Mouse (Mus musculus): ENCODE results near the gene Antxr1. TPM values are rescaled to one million over a fixed set of nuclear protein-coding genes. Genes with fewer than 3 reads are reported as not detected.

Antxr1 gene
- polyA plus RNA-seq, 1 experiment from 2014 or later = 0.40 TPM

DNA sequence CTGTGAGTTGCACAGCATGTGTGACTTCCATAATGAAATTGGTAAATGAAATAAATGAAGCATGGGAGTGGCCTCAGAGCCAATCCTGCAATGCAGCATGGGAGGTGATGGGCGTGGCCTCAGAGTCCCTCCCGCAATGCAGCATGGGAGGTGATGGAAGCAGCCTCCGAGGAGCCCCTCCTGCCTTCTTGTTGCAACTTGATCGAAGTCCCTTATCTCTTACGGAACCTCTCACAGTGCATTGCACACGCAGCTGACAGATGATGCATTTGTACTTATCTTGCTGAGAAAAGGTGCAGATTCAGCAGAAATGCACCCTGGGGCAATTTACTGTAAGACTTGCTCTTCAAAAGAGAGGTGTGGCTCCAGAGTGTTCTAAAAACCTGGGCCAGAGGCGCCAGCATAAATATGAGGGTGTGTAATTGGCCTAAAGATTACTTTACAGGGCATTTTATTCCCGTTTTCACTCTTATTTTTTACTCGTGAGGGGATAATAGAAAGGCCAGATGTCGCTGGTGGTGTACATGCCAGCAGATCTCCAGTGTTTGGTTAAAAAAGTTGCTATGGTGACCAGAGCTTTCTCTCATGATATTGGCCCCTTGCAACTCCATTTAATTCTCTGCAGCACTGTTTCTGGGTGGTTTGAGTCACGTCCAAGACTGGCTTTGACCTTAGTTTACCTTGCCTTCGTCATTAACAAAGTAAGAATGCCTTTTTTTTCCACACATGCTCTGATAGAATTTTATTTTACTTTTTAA, 195.6 kb downstream of the Antxr1 start:
- Histone ChIP-seq H3K36me3 (ENCODE audit: inconsistent target) (no peaks in the 10 kb centered on the region), H3K79me2 (ENCODE audit: inconsistent target) (no peaks in the 10 kb centered on the region), H3K27ac (no peak overlapping the region), H3K4me3 (ENCODE audit: inconsistent target) (no peak overlapping the region)
- 92% methylated on average over 12 of the region's 12 CpGs for WGBS (ENCODE audit: missing documents)

DNA sequence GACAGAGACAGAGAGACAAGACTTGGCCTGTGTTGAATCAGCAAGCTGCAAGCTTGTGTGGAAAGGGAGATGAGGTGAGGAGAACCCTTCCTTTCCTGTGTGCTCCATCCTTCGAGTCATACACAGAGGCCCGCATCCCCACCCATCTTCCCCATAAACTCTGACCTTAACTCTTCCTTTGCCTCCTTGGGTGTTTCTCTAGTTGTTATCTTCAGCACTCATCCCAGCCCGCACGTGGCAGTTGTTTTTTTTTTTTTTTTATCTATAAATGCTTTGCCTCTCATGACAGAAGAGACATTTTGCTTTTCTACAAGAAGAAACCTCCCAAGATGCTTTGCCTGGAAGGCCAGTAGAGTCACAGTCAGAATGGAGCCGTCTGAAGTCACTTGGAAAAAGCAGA, 197.1 kb downstream of the Antxr1 start:
- 89% methylated on average over 5 of the region's 5 CpGs for WGBS (ENCODE audit: missing documents)
- no peak overlapping the region for H3K4me3 ChIP-seq (ENCODE audit: inconsistent target)
- no peaks in the 10 kb centered on the region for H3K79me2 ChIP-seq (ENCODE audit: inconsistent target)
- H3K36me3 ChIP-seq (ENCODE audit: inconsistent target) = no peaks in the 10 kb centered on the region
- H3K27ac ChIP-seq = no peak overlapping the region

DNA sequence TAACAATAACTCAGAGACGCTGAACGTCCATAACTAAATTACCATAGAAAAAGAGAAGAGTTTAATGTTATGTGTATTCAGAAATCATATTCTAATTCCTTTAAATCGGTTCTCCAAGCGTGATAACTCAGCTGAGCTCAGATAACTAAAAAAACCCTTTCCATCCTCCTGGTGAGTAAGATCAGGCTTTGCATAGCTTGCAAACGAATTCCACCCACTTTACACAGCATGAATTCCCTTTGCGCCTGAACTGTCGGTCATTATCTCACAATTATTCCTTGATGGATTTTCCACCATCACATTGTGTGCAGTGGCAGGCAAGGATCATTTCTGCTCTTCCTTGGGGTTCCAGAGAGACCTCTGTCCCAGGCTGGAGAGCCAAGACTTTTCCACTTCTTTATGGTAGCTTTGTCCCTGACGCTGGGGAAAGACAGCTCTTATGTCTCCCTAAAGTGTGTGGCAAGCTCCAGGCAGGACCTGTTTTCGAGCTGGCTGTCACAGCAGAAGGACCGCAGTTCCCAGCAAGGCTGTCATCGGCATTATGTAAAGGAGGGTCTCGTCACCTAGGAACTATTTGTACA, 201.6 kb downstream of the Antxr1 start:
- Histone ChIP-seq H3K79me2 (ENCODE audit: inconsistent target) (no peaks in the 10 kb centered on the region), H3K36me3 (ENCODE audit: inconsistent target) (no peaks in the 10 kb centered on the region), H3K27ac (no peak overlapping the region), H3K4me3 (ENCODE audit: inconsistent target) (no peak overlapping the region)
- WGBS (ENCODE audit: missing documents) = 89% methylated on average over 12 of the region's 12 CpGs

DNA sequence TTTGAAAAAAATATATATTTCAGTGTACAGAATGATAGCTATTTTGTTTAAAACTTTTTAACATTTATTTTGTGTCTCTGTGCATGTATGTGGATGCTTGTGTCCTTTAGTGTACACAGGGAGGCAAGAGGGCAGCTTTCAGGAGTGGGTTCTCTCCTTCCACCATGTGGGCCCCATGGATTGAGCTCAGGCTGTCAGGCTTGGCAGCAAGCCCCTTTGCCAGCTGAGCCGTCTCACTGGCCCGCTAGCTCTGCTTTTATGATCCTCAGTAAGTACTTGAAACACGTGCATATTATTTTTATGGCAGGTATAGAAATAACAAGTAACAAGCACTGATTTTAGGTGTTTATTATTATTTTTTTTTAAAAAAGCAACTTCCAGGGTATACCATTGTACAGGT, 202.1 kb downstream of the Antxr1 start:
- H3K36me3 ChIP-seq (ENCODE audit: inconsistent target) = no peaks in the 10 kb centered on the region
- WGBS (ENCODE audit: missing documents) = 97% methylated on average over 3 of the region's 3 CpGs

DNA sequence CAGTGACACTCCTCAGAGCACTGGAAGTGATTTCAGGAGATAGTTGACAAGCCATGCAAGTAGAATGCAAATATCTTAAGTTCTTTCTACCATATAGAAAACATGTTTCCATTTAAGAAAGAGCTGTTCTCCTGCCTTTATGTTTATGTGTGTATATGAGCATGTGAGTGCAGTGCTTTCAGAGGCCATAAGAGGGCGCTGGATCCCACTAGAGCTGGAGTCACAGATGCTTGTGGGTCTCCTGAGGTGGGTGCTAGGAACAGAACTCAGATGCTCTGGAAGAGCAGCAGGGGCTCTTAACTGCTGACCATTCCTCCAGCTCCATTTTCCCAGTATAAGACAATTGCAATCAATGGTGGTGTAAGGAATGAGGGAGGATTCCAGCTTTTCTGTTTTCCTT, 204.5 kb downstream of the Antxr1 start:
- H3K79me2 ChIP-seq (ENCODE audit: inconsistent target) = no peaks in the 10 kb centered on the region
- 90% methylated on average over 1 of the region's 1 CpGs for WGBS (ENCODE audit: missing documents)
- H3K36me3 ChIP-seq (ENCODE audit: inconsistent target) = no peaks in the 10 kb centered on the region
- H3K27ac ChIP-seq = no peak overlapping the region
- H3K4me3 ChIP-seq (ENCODE audit: inconsistent target) = no peak overlapping the region

More for the DNA sequence above, 202.1 kb downstream of the Antxr1 start:
- Histone ChIP-seq H3K79me2 (ENCODE audit: inconsistent target) (no peaks in the 10 kb centered on the region), H3K4me3 (ENCODE audit: inconsistent target) (no peak overlapping the region), H3K27ac (no peak overlapping the region)

DNA sequence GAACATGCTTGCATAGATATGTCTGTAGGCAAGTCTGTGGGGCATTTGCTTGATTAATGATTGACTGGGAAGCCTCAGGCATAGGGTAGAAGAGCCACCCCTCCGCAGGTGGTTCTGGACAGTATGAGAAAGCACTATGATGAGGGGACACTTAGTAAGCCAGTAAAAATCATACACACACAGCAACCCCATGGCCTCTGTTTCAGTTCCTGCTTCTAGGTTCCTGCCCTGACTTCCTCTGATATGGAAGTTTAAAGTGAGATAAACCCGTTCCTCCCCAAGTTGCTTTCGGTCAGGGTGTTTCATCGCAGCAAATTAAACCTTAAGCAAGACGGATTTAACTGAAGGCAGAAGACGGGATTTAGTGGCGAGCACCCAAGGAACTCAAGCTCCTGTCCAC, 205.0 kb downstream of the Antxr1 start:
- WGBS (ENCODE audit: missing documents) = 69% methylated on average over 7 of the region's 7 CpGs
- no peaks in the 10 kb centered on the region for H3K79me2 ChIP-seq (ENCODE audit: inconsistent target)
- H3K4me3 ChIP-seq (ENCODE audit: inconsistent target) = no peak overlapping the region
- H3K36me3 ChIP-seq (ENCODE audit: inconsistent target) = no peaks in the 10 kb centered on the region
- no peak overlapping the region for H3K27ac ChIP-seq

DNA sequence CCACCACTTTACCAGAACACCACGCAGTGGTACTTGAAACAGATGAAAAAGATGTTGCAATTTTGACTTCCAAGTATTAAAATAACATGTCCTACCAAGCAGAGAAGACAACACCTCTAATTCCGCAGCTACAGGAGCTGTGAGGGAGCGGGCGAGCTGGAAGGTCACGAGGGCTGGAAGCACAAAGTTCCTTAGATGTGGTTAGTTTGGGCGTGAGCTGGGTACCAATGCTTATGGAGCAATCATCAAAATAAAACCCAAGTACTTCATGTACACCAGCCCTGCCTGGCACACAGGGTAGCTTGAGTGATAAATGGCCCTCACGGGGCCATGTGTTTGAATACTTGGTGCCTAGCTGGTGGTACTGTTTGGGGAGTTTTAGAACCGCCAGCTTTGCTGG, 205.8 kb downstream of the Antxr1 start:
- Histone ChIP-seq H3K27ac (no peak overlapping the region), H3K4me3 (ENCODE audit: inconsistent target) (no peak overlapping the region), H3K36me3 (ENCODE audit: inconsistent target) (no peaks in the 10 kb centered on the region), H3K79me2 (ENCODE audit: inconsistent target) (no peaks in the 10 kb centered on the region)
- 69% methylated on average over 8 of the region's 8 CpGs for WGBS (ENCODE audit: missing documents)

DNA sequence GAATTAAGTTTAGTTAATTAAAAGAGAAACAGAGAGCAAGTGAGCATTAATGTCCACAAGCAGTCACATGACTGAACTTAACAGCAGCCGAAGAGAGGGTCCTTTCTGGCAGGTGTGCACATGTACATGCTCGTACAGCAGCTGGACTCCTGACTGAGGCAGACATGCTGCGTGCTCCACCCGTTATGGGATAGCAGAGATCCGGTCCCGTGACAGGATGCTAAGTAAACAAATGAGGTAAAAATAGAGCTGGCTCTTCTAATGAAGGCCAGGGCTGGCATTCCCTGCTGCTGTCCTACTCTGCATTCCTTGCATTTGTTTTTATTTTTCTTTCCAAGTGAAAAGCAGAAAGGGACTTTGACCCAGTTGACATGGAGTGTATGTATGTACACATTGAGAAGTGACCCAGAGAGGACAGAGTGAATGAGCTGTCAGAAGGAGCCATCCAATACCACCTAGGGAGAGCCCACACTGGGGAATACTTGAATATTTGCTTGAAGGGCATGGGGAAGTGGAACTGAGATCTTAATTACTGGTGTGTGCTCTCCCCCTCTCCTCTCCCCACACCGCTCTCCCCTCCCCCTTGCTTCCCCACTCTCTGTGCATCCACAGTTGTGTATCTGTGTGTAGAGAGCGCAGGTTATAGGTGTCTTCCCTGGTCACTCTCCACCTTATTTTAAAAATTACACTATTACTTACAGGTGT, 208.4 kb downstream of the Antxr1 start:
- no peak overlapping the region for H3K4me3 ChIP-seq (ENCODE audit: inconsistent target)
- no peaks in the 10 kb centered on the region for H3K79me2 ChIP-seq (ENCODE audit: inconsistent target)
- no peak overlapping the region for H3K27ac ChIP-seq
- 62% methylated on average over 8 of the region's 8 CpGs for WGBS (ENCODE audit: missing documents)
- H3K36me3 ChIP-seq (ENCODE audit: inconsistent target) = no peaks in the 10 kb centered on the region

DNA sequence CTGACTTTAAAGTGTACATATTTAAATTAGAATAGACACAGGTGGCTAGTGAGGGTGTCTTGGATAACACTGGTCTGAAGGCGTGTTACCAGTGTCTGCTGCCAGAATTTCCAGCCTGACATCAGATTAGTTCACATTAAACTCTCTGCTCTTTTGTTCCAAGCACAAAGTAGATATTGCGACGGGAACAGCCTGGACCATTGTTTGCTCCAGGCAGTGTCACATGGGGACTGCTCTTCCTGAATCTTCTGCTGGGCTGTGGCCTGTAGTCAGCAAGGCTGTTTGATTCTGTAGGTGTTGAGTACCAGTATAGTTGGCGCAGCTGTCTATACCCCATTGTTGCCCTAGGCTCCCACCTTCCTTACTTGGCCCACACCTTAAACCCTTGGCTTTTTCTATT, 211.6 kb downstream of the Antxr1 start:
- WGBS (ENCODE audit: missing documents) = 100% methylated on average over 4 of the region's 4 CpGs
- H3K79me2 ChIP-seq (ENCODE audit: inconsistent target) = no peaks in the 10 kb centered on the region
- no peak overlapping the region for H3K27ac ChIP-seq
- no peaks in the 10 kb centered on the region for H3K36me3 ChIP-seq (ENCODE audit: inconsistent target)
- H3K4me3 ChIP-seq (ENCODE audit: inconsistent target) = no peak overlapping the region

DNA sequence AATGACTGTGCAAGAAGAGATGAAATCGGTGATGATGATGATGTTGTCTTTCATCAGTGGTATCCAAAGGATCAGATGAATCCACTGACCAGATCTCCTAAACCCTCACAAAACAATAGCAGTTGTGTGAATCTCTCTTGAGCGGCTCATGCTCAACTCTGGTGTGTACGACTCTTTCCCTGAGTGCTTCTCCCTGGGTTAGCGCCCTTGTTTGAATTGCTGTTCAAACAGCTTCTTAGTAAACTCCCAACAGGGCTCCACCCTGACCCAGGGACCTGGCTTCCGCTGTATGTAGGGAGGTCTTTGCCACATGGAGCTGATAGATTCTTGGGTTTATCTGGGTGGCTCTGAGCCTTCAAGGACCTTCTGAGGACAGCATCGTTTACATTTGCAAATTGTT, 212.2 kb downstream of the Antxr1 start:
- H3K4me3 ChIP-seq (ENCODE audit: inconsistent target) = no peak overlapping the region
- no peaks in the 10 kb centered on the region for H3K36me3 ChIP-seq (ENCODE audit: inconsistent target)
- H3K79me2 ChIP-seq (ENCODE audit: inconsistent target) = no peaks in the 10 kb centered on the region
- 99% methylated on average over 6 of the region's 6 CpGs for WGBS (ENCODE audit: missing documents)
- H3K27ac ChIP-seq = no peak overlapping the region

DNA sequence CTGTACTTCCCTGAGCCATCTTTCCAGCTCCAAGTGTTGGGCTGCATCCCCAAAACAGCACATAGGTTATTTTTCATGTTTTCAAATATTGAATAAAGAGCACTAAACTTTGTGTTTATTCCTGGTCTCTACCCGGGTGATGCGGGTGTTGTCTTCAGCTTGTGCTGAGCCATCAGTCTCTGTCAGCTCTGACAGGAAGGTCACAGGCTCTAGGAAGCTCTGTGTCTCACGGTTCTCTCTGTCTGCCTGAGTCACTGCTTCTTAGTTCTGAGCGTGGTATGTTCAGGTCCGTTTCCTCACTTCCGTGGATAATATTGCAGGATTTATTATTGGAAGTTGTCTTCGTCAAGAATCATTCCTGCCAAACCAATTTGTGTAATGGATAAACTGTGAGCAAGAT, 213.7 kb downstream of the Antxr1 start:
- 83% methylated on average over 7 of the region's 7 CpGs for WGBS (ENCODE audit: missing documents)
- Histone ChIP-seq H3K27ac (no peak overlapping the region), H3K4me3 (ENCODE audit: inconsistent target) (no peak overlapping the region), H3K79me2 (ENCODE audit: inconsistent target) (no peaks in the 10 kb centered on the region), H3K36me3 (ENCODE audit: inconsistent target) (no peaks in the 10 kb centered on the region)

DNA sequence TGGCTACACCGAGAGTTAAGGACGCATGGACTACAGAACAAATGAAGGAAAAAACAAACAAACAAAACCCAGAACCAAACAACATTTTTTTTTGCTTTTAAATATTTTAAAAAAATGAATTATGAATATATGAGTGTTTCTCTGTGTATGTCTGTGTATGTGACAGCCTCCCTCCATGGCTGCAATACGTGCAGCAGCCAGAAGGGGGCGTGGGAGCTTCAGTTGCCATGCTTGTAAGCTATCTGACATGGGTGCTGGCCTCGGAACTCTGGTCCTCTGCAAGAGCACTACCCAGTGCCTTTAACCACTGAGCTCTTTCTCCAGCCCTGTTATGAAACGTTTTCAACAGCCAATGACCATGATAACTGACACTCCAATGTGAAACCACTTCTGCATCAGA, 215.0 kb downstream of the Antxr1 start:
- Histone ChIP-seq H3K36me3 (ENCODE audit: inconsistent target) (no peaks in the 10 kb centered on the region), H3K27ac (no peak overlapping the region), H3K4me3 (ENCODE audit: inconsistent target) (no peak overlapping the region), H3K79me2 (ENCODE audit: inconsistent target) (no peaks in the 10 kb centered on the region)
- WGBS (ENCODE audit: missing documents) = 80% methylated on average over 6 of the region's 6 CpGs

DNA sequence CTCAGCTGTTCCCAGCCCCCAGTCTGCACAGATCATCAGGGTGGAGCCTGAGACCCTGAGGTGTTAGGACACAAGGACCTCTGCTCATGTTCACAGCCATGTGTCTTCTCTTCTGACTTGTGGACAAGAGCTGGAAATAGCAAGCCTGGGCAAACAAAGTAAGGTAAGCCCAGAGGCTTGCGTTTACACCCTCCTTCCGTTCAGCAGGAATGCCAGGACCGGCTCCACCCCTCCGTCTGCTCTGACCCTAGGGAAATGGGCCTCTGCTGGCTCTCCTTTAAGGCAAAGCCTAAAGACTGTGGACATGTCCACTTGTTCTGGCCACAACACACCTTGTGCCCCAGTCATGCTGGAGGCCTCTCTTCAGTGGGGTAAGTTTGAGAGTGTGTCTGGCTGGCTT, 215.6 kb downstream of the Antxr1 start:
- Histone ChIP-seq H3K27ac (no peak overlapping the region), H3K4me3 (ENCODE audit: inconsistent target) (no peak overlapping the region)

DNA sequence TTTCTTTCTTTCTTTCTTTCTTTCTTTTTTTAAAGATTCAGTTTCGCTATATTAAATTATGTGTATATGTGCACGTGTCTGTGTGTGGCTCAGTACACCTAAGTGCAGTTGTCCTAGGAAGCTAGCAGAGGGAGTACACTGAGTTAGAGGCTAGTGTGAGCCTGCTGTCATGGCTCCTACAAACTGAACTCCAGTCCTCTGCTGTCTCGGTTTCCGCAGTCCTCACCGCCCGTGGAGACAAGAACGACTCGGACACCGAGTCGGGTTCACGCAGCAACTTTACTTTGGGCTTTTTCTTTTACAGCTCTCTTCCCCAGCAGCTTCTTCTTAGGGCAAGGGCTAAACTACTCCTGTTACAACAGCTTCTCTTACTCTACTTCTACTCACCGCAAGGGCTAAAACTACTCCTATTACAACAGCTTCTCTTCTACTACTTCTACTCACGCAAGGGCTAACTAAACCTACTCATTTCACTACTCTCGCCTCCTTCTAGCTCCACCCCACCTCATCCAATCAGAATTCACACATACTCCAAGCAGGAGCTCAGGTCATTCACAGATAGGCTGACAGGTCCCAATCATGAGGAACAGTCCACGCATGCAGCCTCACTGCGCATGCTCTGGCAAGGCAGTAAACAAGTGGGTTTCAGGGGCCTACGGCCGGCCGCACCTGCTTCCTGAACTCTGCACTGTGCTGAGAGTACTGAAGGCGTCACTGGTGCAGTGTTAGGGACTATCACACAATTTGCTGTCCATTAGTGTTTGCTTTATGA, 216.4 kb downstream of the Antxr1 start:
- Histone ChIP-seq H3K79me2 (ENCODE audit: inconsistent target) (no peaks in the 10 kb centered on the region), H3K27ac (no peak overlapping the region), H3K36me3 (ENCODE audit: inconsistent target) (no peaks in the 10 kb centered on the region), H3K4me3 (ENCODE audit: inconsistent target) (no peak overlapping the region)
- 65% methylated on average over 20 of the region's 20 CpGs for WGBS (ENCODE audit: missing documents)

More for the DNA sequence above, 215.6 kb downstream of the Antxr1 start:
- H3K36me3 ChIP-seq (ENCODE audit: inconsistent target) = no peaks in the 10 kb centered on the region
- H3K79me2 ChIP-seq (ENCODE audit: inconsistent target) = no peaks in the 10 kb centered on the region
- WGBS (ENCODE audit: missing documents) = 86% methylated on average over 4 of the region's 4 CpGs

DNA sequence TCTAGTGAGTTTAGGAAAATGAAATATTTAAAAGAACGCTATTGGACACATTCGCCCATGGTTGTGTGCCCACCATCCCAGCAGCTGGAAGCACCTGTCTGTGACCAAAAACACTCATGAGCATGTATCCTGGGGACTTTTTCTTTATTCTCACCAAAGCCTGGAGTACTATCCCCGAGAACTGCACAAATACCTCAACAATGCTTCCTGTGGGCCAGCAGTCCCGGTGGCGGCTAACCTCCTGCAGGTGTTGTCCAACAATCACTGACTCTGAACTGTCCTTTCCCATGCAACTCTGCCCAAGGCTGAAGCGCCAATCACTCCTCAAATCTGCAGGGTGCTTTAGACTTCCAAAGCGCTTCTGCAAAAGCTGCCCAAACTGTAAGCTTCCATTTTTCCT, 219.0 kb downstream of the Antxr1 start:
- Histone ChIP-seq H3K36me3 (ENCODE audit: inconsistent target) (no peaks in the 10 kb centered on the region), H3K4me3 (ENCODE audit: inconsistent target) (no peak overlapping the region), H3K27ac (no peak overlapping the region), H3K79me2 (ENCODE audit: inconsistent target) (no peaks in the 10 kb centered on the region)
- WGBS (ENCODE audit: missing documents) = 91% methylated on average over 7 of the region's 7 CpGs
